Mouse (Mus musculus): ENCODE measurements around the gene Clstn2.

DNA sequence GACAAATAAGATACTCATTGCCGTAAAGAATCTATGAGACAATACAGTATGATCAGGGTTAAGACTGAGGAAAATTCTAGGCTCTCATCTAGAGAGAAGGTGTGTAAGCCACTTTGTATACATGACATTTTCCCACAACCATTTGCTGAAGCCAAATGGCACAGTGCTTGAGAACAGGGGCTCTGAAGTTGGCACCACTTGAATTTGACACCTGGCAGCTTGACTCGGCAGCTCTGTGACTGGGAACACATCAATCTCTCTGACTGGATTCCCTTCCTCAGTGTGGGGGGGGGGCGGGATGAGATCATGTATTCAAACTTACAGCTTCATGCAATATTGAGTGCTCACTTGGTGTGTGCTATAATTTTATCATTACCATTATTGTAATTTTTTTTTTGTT is 499.7 kb downstream of the Clstn2 start:
- TF ChIP-seq CTCF (IDR thresholded peaks at IDR 0.05; ENCODE audit: low read depth, low read length) (no peak), POLR2A (IDR thresholded peaks at IDR 0.05; ENCODE audit: borderline replicate concordance, low read depth, low read length) (no peak)
